Mouse (Mus musculus): ENCODE measurements at regions not wholly inside any gene's neighbourhood (a gene's known extent, or its start where the extent isn't known, plus 50 kb on each side); places are given as distances from the start of the nearest gene placed in this dataset.

DNA sequence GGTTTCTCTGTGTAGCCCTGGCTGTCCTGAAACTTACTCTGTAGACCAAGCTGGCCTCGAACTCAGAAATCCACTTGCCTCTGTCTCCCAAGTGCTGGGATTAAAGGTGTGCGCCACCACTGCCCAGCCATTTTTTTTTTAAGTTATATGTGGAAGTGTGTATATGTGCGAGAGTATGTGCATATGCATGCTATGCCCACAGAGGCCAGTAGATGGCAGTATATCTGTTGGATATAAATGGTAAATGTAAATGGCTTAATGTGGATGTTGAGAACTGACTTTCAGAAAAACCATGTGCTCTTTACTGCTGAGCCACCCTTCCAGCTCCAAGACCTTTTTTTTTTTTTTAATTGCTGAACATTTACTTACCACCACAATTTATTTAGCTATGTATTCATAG is 400.2 kb upstream of the Pdzrn3 start:
- 0 out of 2 replicates have a peak, but pooled peaks cover 4% of the 10 kb centered on the region for H3K9me3 ChIP-seq (ENCODE audit: control insufficient read depth)
- H3K4me2 ChIP-seq (replicated peaks; ENCODE audit: low read depth) = no peak overlapping the region
- H3K27ac ChIP-seq (ENCODE audit: low read depth, low read length) = no peak overlapping the region
- no peaks in the 10 kb centered on the region for H3K4me1 ChIP-seq (replicated peaks; ENCODE audit: control insufficient read depth, insufficient read depth, low read length)
- no peaks in the 10 kb centered on the region for H3K36me3 ChIP-seq (ENCODE audit: control insufficient read depth, insufficient read depth)
- no peak overlapping the region for H3K9ac ChIP-seq (ENCODE audit: low read depth, low read length)
- no peak for ATAC-seq
- 96% methylated on average over 3 of the region's 3 CpGs for WGBS
- no peak for TF ChIP-seq CTCF (IDR thresholded peaks at IDR 0.05; ENCODE audit: low read depth)
- H3K4me3 ChIP-seq (ENCODE audit: low read depth, low read length) = no peak overlapping the region
- H3K27me3 ChIP-seq (replicated peaks; ENCODE audit: control insufficient read depth, insufficient read depth, low read length) = no peaks in the 10 kb centered on the region

GRCm38 (mm10) chr6:101773151-101773550 is 395.5 kb upstream of the Pdzrn3 start:
- H3K4me1 ChIP-seq (replicated peaks; ENCODE audit: control insufficient read depth, insufficient read depth, low read length) = no peaks in the 10 kb centered on the region
- H3K27me3 ChIP-seq (replicated peaks; ENCODE audit: control insufficient read depth, insufficient read depth, low read length) = no peaks in the 10 kb centered on the region
- no peak overlapping the region for H3K4me3 ChIP-seq (ENCODE audit: low read depth, low read length)
- H3K27ac ChIP-seq (ENCODE audit: low read depth, low read length) = no peak overlapping the region
- no peak overlapping the region for H3K4me2 ChIP-seq (replicated peaks; ENCODE audit: low read depth)
- WGBS = 58% methylated on average over 5 of the region's 5 CpGs
- 0 out of 2 replicates have a peak, but pooled peaks cover 4% of the 10 kb centered on the region for H3K9me3 ChIP-seq (ENCODE audit: control insufficient read depth)
- no peaks in the 10 kb centered on the region for H3K36me3 ChIP-seq (ENCODE audit: control insufficient read depth, insufficient read depth)
- TF ChIP-seq CTCF (IDR thresholded peaks at IDR 0.05; ENCODE audit: low read depth) = no peak
- H3K9ac ChIP-seq (ENCODE audit: low read depth, low read length) = no peak overlapping the region
- ATAC-seq = no peak

GRCm38 (mm10) chr6:101735107-101735506 is 357.4 kb upstream of the Pdzrn3 start:
- Histone ChIP-seq H3K9ac (ENCODE audit: low read depth, low read length) (no peak overlapping the region), H3K4me2 (replicated peaks; ENCODE audit: low read depth) (no peak overlapping the region), H3K9me3 (ENCODE audit: control insufficient read depth) (no peaks in the 10 kb centered on the region), H3K4me3 (ENCODE audit: low read depth, low read length) (no peak overlapping the region), H3K27ac (ENCODE audit: low read depth, low read length) (no peak overlapping the region), H3K36me3 (ENCODE audit: control insufficient read depth, insufficient read depth) (no peaks in the 10 kb centered on the region), H3K27me3 (replicated peaks; ENCODE audit: control insufficient read depth, insufficient read depth, low read length) (no peaks in the 10 kb centered on the region), H3K4me1 (replicated peaks; ENCODE audit: control insufficient read depth, insufficient read depth, low read length) (no peaks in the 10 kb centered on the region)
- WGBS = 42% methylated on average over 3 of the region's 3 CpGs
- ATAC-seq = no peak
- no peak for TF ChIP-seq CTCF (IDR thresholded peaks at IDR 0.05; ENCODE audit: low read depth)

DNA sequence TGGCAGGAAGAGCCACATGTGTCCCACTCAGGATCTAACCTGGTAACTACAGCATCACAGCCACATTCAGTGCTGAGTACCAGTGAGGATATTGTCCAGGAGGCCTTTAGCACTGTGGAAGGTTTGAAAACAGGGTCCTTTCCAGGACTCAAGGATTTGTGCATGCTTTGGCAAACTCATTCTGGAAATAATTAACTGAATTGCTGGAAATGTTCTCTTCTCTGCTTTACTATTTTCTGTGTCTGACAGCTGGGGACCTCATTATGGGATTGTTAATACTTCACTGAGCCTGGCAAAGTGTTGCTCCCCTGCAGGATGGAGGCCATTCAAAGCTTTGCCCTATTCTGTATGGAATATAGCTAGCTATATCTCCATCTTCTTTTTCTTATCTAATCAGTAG is 342.8 kb upstream of the Pdzrn3 start:
- no peaks in the 10 kb centered on the region for H3K4me1 ChIP-seq (replicated peaks; ENCODE audit: control insufficient read depth, insufficient read depth, low read length)
- no peak overlapping the region for H3K4me2 ChIP-seq (replicated peaks; ENCODE audit: low read depth)
- no peak overlapping the region for H3K4me3 ChIP-seq (ENCODE audit: low read depth, low read length)
- no peak overlapping the region for H3K9ac ChIP-seq (ENCODE audit: low read depth, low read length)
- no peak for TF ChIP-seq CTCF (IDR thresholded peaks at IDR 0.05; ENCODE audit: low read depth)
- H3K27me3 ChIP-seq (replicated peaks; ENCODE audit: control insufficient read depth, insufficient read depth, low read length) = no peaks in the 10 kb centered on the region
- no peak for ATAC-seq
- H3K36me3 ChIP-seq (ENCODE audit: control insufficient read depth, insufficient read depth) = no peaks in the 10 kb centered on the region
- H3K9me3 ChIP-seq (ENCODE audit: control insufficient read depth) = no peaks in the 10 kb centered on the region
- no peak overlapping the region for H3K27ac ChIP-seq (ENCODE audit: low read depth, low read length)

- H3K4me1 ChIP-seq (replicated peaks; ENCODE audit: control insufficient read depth, insufficient read depth, low read length) = no peaks in the 10 kb centered on the region
- ATAC-seq = peak; percentile 69
- H3K27me3 ChIP-seq (replicated peaks; ENCODE audit: control insufficient read depth, insufficient read depth, low read length) = no peaks in the 10 kb centered on the region
- no peak overlapping the region for H3K27ac ChIP-seq (ENCODE audit: low read depth, low read length)
- WGBS = 74% methylated on average over 2 of the region's 2 CpGs
- H3K36me3 ChIP-seq (ENCODE audit: control insufficient read depth, insufficient read depth) = no peaks in the 10 kb centered on the region
- TF ChIP-seq CTCF (IDR thresholded peaks at IDR 0.05; ENCODE audit: low read depth) = no peak
- H3K9ac ChIP-seq (ENCODE audit: low read depth, low read length) = no peak overlapping the region
- H3K9me3 ChIP-seq (ENCODE audit: control insufficient read depth) = no peaks in the 10 kb centered on the region
- H3K4me2 ChIP-seq (replicated peaks; ENCODE audit: low read depth) = no peak overlapping the region
- H3K4me3 ChIP-seq (ENCODE audit: low read depth, low read length) = no peak overlapping the region
Measured at GRCm38 (mm10) chr6:101689684-101690083, 312.0 kb upstream of the Pdzrn3 start.

DNA sequence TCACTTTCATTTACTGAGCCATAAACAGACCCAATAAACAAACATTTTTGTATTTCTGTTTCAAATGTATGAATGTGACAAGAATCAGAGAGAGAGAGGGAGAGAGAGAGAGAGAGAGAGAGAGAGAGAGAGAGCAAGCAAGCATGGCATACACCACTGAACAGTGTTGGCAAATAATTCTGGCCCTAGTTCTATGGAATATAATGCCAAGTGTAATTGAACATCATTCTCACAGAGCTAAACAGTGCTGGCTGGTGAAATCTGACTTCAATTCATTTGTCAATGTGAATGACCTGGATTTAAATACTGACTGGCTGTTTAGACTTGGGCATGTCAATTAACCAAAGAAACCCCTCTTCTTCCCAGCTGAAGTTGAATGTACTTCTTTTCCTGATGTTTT is 308.9 kb upstream of the Pdzrn3 start:
- no peaks in the 10 kb centered on the region for H3K27me3 ChIP-seq (replicated peaks; ENCODE audit: control insufficient read depth, insufficient read depth, low read length)
- H3K9me3 ChIP-seq (ENCODE audit: control insufficient read depth) = no peaks in the 10 kb centered on the region
- no peak overlapping the region for H3K4me3 ChIP-seq (ENCODE audit: low read depth, low read length)
- no peak for ATAC-seq
- H3K9ac ChIP-seq (ENCODE audit: low read depth, low read length) = no peak overlapping the region
- H3K4me2 ChIP-seq (replicated peaks; ENCODE audit: low read depth) = no peak overlapping the region
- H3K4me1 ChIP-seq (replicated peaks; ENCODE audit: control insufficient read depth, insufficient read depth, low read length) = no peaks in the 10 kb centered on the region
- no peak overlapping the region for H3K27ac ChIP-seq (ENCODE audit: low read depth, low read length)
- H3K36me3 ChIP-seq (ENCODE audit: control insufficient read depth, insufficient read depth) = no peaks in the 10 kb centered on the region
- TF ChIP-seq CTCF (IDR thresholded peaks at IDR 0.05; ENCODE audit: low read depth) = no peak

DNA sequence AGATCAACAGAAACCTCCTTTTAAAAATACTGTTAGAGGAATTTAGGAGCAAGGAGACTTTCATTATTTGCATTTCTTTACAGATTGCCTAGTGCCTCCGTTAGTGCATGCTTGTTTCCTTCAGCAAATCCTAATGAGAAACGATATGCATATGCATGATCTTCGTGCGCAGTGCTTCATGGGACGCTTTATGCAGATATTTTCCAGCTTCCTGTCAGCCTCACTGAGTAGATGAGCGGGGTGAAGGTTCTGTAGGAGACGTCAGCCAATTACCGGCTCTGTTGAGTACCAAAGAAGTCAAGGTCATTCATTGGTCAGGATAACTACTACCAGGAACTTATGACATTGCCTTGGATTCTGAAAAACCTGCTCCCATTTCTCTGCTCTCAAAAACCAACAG is 308.0 kb upstream of the Pdzrn3 start:
- H3K4me3 ChIP-seq (ENCODE audit: low read depth, low read length) = no peak overlapping the region
- no peak overlapping the region for H3K4me2 ChIP-seq (replicated peaks; ENCODE audit: low read depth)
- H3K4me1 ChIP-seq (replicated peaks; ENCODE audit: control insufficient read depth, insufficient read depth, low read length) = no peaks in the 10 kb centered on the region
- H3K9me3 ChIP-seq (ENCODE audit: control insufficient read depth) = no peaks in the 10 kb centered on the region
- no peak for TF ChIP-seq CTCF (IDR thresholded peaks at IDR 0.05; ENCODE audit: low read depth)
- H3K9ac ChIP-seq (ENCODE audit: low read depth, low read length) = no peak overlapping the region
- no peak overlapping the region for H3K27ac ChIP-seq (ENCODE audit: low read depth, low read length)
- WGBS = 76% methylated on average over 8 of the region's 8 CpGs
- H3K27me3 ChIP-seq (replicated peaks; ENCODE audit: control insufficient read depth, insufficient read depth, low read length) = no peaks in the 10 kb centered on the region
- no peaks in the 10 kb centered on the region for H3K36me3 ChIP-seq (ENCODE audit: control insufficient read depth, insufficient read depth)
- ATAC-seq = no peak

Measured in intestine, postnatal 0 days (tissue).